Mouse (Mus musculus): ENCODE results near the gene Pyroxd2. TPM values are rescaled to one million over a fixed set of nuclear protein-coding genes. Genes with fewer than 3 reads are reported as not detected.

Gene Pyroxd2
- polyA plus RNA-seq, 1 experiment = 5.4 TPM

- H3K36me3 ChIP-seq (ENCODE audit: control insufficient read depth, insufficient read depth, low read length) = no peaks in the 10 kb centered on the region
- TF ChIP-seq CTCF (IDR thresholded peaks at IDR 0.05; ENCODE audit: control insufficient read depth, insufficient read depth, insufficient replicate concordance, low read depth, low read length) = peak; percentile 66; the same call in 1 of the 2 replicates
- no peak for TF ChIP-seq POLR2A (IDR thresholded peaks at IDR 0.05; ENCODE audit: control insufficient read depth, low read depth, low read length)
- no peak overlapping the region for H3K27ac ChIP-seq (ENCODE audit: control insufficient read depth, insufficient read depth, low read depth, low read length)
- H3K27me3 ChIP-seq (ENCODE audit: control insufficient read depth, insufficient read depth, low read length) = no peaks in the 10 kb centered on the region
- H3K4me1 ChIP-seq (ENCODE audit: control insufficient read depth, insufficient read depth, low read length) = no peaks in the 10 kb centered on the region
- H3K4me3 ChIP-seq (ENCODE audit: control insufficient read depth, low read depth, low read length) = no peak overlapping the region
These were observed 8.4 kb downstream of the Pyroxd2 start for GRCm38 (mm10) chr19:42744162-42744586.

DNA sequence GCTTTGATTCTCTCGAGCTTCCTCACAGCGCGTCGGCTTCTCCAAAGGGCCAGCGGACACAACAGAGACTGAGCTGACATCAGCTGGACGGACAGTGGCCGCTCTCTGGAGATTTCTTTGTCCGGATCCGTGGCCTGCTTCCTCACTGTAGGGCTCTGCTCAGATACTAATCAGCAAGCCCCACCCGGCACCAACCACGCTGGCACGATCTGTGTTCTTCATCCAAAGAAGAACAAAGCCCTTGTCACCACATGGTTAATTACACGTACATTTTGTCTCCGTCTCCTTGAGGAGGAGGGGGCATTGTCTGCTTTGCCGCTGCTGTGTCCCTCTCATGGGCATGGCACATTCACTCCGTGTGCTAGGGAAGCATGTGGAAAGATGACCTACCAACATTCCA, 9.3 kb downstream of the Pyroxd2 start:
- Histone ChIP-seq H3K36me3 (ENCODE audit: control insufficient read depth, insufficient read depth, low read length) (no peaks in the 10 kb centered on the region), H3K4me3 (ENCODE audit: control insufficient read depth, low read depth, low read length) (no peak overlapping the region), H3K4me1 (ENCODE audit: control insufficient read depth, insufficient read depth, low read length) (no peaks in the 10 kb centered on the region), H3K27ac (ENCODE audit: control insufficient read depth, insufficient read depth, low read depth, low read length) (no peak overlapping the region), H3K27me3 (ENCODE audit: control insufficient read depth, insufficient read depth, low read length) (no peaks in the 10 kb centered on the region)
- TF ChIP-seq CTCF (IDR thresholded peaks at IDR 0.05; ENCODE audit: control insufficient read depth, insufficient read depth, insufficient replicate concordance, low read depth, low read length) (no peak), POLR2A (IDR thresholded peaks at IDR 0.05; ENCODE audit: control insufficient read depth, low read depth, low read length) (no peak)

DNA sequence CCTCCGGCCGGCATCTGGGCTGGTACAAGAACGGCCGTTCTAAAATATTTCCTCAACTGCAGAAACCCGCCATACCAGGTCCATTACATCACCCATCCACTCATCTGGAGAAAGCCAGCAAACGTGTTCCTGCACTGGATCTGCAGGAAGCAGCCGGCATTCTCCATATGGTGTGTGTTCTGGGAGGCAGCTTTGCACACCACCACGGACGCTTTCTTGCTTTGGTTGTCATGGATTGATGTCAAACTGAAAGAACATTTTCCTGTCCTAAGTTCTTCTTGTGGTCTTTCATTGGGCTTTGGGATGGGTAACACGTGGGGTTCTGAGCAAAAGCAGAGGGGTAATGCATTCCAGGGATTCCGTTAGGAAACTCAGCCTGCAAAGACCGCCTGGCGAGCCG, 10.7 kb downstream of the Pyroxd2 start:
- Histone ChIP-seq H3K4me3 (ENCODE audit: control insufficient read depth, low read depth, low read length) (no peak overlapping the region), H3K36me3 (ENCODE audit: control insufficient read depth, insufficient read depth, low read length) (no peaks in the 10 kb centered on the region), H3K4me1 (ENCODE audit: control insufficient read depth, insufficient read depth, low read length) (no peaks in the 10 kb centered on the region), H3K27me3 (ENCODE audit: control insufficient read depth, insufficient read depth, low read length) (no peaks in the 10 kb centered on the region), H3K27ac (ENCODE audit: control insufficient read depth, insufficient read depth, low read depth, low read length) (no peak overlapping the region)
- no peak for TF ChIP-seq CTCF (IDR thresholded peaks at IDR 0.05; ENCODE audit: control insufficient read depth, insufficient read depth, insufficient replicate concordance, low read depth, low read length)
- no peak for TF ChIP-seq POLR2A (IDR thresholded peaks at IDR 0.05; ENCODE audit: control insufficient read depth, low read depth, low read length)

DNA sequence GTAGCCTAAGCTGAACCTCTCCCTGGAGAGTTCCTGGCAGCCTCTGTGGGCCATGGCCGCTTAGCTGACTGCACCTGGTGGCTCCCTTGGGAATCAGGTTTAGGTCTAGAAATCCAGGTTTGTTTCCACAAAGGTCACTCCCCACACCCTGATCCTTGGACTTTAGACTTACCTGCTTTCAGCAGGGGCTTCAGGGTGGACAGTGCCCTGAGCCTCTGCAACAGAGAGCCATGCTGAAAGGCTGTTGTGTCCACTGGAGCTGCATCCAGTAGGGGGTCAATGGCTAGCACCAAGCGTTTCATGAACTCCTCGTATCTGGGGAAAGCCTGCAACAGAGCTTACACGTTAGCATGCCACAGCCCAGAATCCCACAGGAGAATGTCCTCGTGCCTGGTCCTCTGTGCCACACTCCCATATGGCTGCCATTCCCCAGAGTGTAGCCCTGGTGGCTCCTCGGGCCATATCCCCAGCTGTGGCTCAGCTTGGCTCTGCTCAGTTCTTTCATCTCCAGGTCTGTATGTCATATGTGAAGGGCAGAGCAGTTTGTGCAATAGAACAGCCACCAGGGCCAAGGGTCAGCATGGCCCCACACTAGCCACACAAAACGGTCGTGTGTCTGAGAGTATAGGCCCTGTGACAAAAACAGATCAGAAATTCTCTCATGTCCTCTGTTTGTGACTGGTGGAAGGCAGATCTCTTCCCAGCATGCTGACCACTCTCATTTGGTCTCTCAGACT, 12.2 kb downstream of the Pyroxd2 start:
- TF ChIP-seq POLR2A (IDR thresholded peaks at IDR 0.05; ENCODE audit: control insufficient read depth, low read depth, low read length) (no peak), CTCF (IDR thresholded peaks at IDR 0.05; ENCODE audit: control insufficient read depth, insufficient read depth, insufficient replicate concordance, low read depth, low read length) (no peak)
- Histone ChIP-seq H3K27me3 (ENCODE audit: control insufficient read depth, insufficient read depth, low read length) (no peaks in the 10 kb centered on the region), H3K4me1 (ENCODE audit: control insufficient read depth, insufficient read depth, low read length) (no peaks in the 10 kb centered on the region), H3K36me3 (ENCODE audit: control insufficient read depth, insufficient read depth, low read length) (no peaks in the 10 kb centered on the region), H3K27ac (ENCODE audit: control insufficient read depth, insufficient read depth, low read depth, low read length) (no peak overlapping the region), H3K4me3 (ENCODE audit: control insufficient read depth, low read depth, low read length) (no peak overlapping the region)

DNA sequence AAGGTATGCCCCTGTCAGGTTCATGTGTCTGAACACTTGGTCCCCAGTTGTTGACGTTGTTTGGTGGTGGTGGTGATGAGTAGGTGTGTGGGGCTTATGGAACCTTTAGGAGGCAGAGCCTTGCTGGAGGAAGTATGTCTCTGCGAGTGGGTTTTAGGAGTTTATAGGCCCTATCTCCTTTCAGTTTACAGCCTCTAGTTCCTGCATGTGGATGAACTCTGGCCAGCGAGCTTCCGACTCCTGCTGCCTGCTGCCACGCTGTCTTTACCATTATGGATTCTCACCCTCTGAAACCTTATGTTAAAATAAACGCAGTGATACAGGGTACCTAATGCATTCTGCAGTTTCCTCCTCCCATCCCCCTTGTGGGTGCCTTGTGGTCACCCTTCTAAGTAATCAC, 12.8 kb downstream of the Pyroxd2 start:
- no peaks in the 10 kb centered on the region for H3K4me1 ChIP-seq (ENCODE audit: control insufficient read depth, insufficient read depth, low read length)
- H3K27me3 ChIP-seq (ENCODE audit: control insufficient read depth, insufficient read depth, low read length) = no peaks in the 10 kb centered on the region
- H3K27ac ChIP-seq (ENCODE audit: control insufficient read depth, insufficient read depth, low read depth, low read length) = no peak overlapping the region
- TF ChIP-seq CTCF (IDR thresholded peaks at IDR 0.05; ENCODE audit: control insufficient read depth, insufficient read depth, insufficient replicate concordance, low read depth, low read length) = no peak
- TF ChIP-seq POLR2A (IDR thresholded peaks at IDR 0.05; ENCODE audit: control insufficient read depth, low read depth, low read length) = no peak
- no peaks in the 10 kb centered on the region for H3K36me3 ChIP-seq (ENCODE audit: control insufficient read depth, insufficient read depth, low read length)
- no peak overlapping the region for H3K4me3 ChIP-seq (ENCODE audit: control insufficient read depth, low read depth, low read length)

DNA sequence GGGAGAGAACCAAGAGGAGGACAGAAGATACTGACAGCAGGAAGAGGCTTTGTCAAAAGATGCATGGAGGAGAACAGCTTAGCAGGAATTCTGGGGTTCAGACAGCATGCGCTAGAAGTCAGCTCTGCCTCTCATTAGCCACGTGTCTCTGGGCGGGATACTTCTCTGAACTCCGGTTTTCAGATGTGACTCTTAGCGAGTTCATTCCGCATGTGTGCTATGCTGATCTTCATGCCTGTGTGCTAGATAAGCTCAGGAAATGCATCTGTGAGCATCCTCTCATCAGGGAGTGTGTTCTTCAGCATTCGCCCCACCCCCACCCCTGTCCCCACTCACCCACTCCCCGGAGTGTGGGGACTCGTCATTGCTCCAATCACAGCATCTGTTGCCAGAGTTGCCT, 14.8 kb downstream of the Pyroxd2 start:
- no peak overlapping the region for H3K27ac ChIP-seq (ENCODE audit: control insufficient read depth, insufficient read depth, low read depth, low read length)
- no peak overlapping the region for H3K4me3 ChIP-seq (ENCODE audit: control insufficient read depth, low read depth, low read length)
- TF ChIP-seq CTCF (IDR thresholded peaks at IDR 0.05; ENCODE audit: control insufficient read depth, insufficient read depth, insufficient replicate concordance, low read depth, low read length) (no peak), POLR2A (IDR thresholded peaks at IDR 0.05; ENCODE audit: control insufficient read depth, low read depth, low read length) (no peak)

GRCm38 (mm10) chr19:42734982-42735381, 17.6 kb downstream of the Pyroxd2 start:
- Histone ChIP-seq H3K36me3 (ENCODE audit: control insufficient read depth, insufficient read depth, low read length) (no peaks in the 10 kb centered on the region), H3K4me1 (ENCODE audit: control insufficient read depth, insufficient read depth, low read length) (no peaks in the 10 kb centered on the region), H3K27me3 (ENCODE audit: control insufficient read depth, insufficient read depth, low read length) (no peaks in the 10 kb centered on the region), H3K27ac (ENCODE audit: control insufficient read depth, insufficient read depth, low read depth, low read length) (no peak overlapping the region), H3K4me3 (ENCODE audit: control insufficient read depth, low read depth, low read length) (no peak overlapping the region)
- TF ChIP-seq CTCF (IDR thresholded peaks at IDR 0.05; ENCODE audit: control insufficient read depth, insufficient read depth, insufficient replicate concordance, low read depth, low read length) = no peak
- TF ChIP-seq POLR2A (IDR thresholded peaks at IDR 0.05; ENCODE audit: control insufficient read depth, low read depth, low read length) = no peak

More for the DNA sequence above, 14.8 kb downstream of the Pyroxd2 start:
- H3K27me3 ChIP-seq (ENCODE audit: control insufficient read depth, insufficient read depth, low read length) = no peaks in the 10 kb centered on the region
- no peaks in the 10 kb centered on the region for H3K4me1 ChIP-seq (ENCODE audit: control insufficient read depth, insufficient read depth, low read length)
- H3K36me3 ChIP-seq (ENCODE audit: control insufficient read depth, insufficient read depth, low read length) = no peaks in the 10 kb centered on the region

Measured in testis, adult 2 months (tissue).